Comparison of ENCODE assay signal across 17 mouse cellular contexts in the genomic region with DNA sequence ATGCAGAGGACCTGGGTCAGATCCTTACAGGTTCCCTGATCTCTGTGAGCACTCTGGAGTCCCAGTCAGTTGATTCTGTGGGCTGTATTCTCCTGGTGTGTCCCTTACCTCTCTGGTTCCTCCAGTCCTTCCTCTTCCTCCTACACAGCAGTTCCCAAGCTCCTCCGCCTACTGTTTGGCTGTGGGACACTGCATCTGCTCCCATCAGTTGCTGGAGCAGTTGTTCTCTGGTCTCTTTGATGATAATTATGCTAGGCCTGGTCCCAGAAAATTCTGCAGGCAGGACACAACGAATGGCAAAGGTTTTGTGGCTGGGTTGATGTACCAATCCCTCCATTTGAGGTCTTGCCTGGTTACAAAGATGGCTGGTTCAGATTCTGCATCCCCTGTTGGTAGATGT. TPM values are rescaled to one million over a fixed set of nuclear protein-coding genes. Genes with fewer than 3 reads are reported as not detected.
"Had no signal": no experiment of that assay in that cellular context is flagged by ENCODE, and none has a peak within 500 bp of the region (broad histone marks: within the 10 kb centered on the region; RNA-seq: fewer than 3 reads in every experiment).

No protein-coding gene starts in this region.

- DNase-seq: retina, postnatal 1 day; right cerebral cortex, adult 18-20 months; right cerebral cortex, postnatal 14 days; right cerebral cortex, postnatal 25 days; right cerebral cortex, postnatal 4 days; spleen, adult 18-20 months; thymus, adult 18-20 months; thymus, adult 2 months; thymus, postnatal 14 days; thymus, postnatal 25 days; thymus, postnatal 36 days; thymus, postnatal 4 days had no signal

- H3K36me3 ChIP-seq: neural tube, embryonic 13.5 days; neural tube, embryonic 15.5 days; stomach, embryonic 15.5 days had no signal

- H3K4me3 ChIP-seq: neural tube, embryonic 13.5 days; neural tube, embryonic 15.5 days; stomach, embryonic 15.5 days had no signal

- H3K27me3 ChIP-seq: neural tube, embryonic 13.5 days; neural tube, embryonic 15.5 days; stomach, embryonic 15.5 days had no signal

- H3K4me2 ChIP-seq: neural tube, embryonic 13.5 days; neural tube, embryonic 15.5 days; stomach, embryonic 15.5 days had no signal

RNA-seq across cellular contexts. Expression of gene Chat, which starts 35.5 kb away (rescaled TPM):
- polyA plus RNA-seq: spleen, adult 2 months; thymus, postnatal 0 days had no signal

RNA-seq across cellular contexts. Expression of gene Slc18a3, which starts 36.7 kb away (rescaled TPM):
- polyA plus RNA-seq: spleen, adult 2 months; thymus, postnatal 0 days had no signal
